Mouse (Mus musculus) regulatory T cell (primary cell): ENCODE results near the gene Lgalsl.

Experiments used
- in situ Hi-C: fragments of 300-600 bp; cut with MboI, MseI; formaldehyde crosslinking; loops from one replicate; pipeline ENCODE4 v1.15.1; 2025; ENCODE audit warnings: high pct_unique_total_duplicates

The Lgalsl gene

DNA sequence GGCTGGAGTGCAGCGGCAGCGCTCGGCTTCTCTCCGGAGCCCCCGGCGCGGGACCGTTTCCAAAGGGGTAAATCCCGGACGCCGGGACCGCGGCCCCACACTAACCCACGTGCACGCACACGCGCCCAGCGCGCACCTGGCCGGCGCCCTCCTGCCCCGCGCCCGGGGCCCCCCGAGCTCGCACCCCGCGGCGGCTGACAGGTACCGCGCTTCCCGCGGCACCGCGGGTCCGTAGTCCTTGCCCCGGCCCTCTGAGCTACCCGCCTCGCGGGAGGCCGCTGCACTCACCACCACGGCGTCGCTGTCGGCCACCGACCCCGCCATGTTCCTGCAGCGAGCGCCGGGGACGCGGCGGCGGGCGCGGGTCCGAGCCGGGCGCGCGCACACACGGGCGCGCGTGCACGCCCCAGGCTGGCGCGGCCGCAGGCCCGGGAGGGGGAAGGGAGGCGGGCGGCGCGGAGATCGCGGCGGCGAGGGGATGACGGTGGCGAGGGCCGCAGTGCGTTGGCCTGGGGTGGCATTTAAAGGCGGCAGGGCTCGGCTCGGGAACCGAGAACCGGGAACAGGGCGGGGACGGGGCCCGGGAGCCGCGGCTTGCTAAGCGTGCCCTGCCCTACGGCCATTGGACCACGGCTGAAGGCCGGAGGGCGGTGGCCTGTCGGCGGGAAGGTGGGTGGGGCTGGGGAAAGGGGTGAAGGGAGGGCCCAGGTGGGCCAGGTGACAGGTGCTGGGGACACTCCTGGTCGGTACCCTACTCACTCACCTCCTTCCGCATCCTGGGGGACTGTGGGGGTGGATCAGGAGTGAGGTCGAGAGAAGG is at the start of gene Lgalsl:
Lgalsl (minus strand) TSS at position 371 of the 820 bp plus-strand sequence.
- in situ Hi-C loops = no loop called here

DNA sequence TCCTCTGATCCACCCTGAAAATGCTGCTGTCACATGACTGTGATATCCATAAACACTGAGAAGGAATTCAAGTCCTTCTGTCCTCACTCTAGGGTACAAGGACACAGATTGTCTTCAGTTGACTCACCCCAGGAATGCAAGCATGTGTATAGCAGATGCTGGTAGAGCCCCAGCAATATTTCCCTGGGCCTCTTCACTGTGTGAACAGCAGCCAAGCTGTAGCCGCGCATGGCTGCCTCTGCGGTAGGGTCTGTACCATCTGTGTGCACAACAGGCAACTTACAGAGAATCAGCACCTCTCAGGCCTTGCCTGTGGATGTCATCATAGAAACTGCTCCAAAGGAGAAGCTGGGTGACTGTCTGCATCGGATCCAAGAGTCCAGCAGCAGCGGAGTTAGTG is 47.8 kb upstream of the Lgalsl start:
- in situ Hi-C loops = no loop called here

GRCm38 (mm10) chr11:20877578-20878096 is 46.8 kb upstream of the Lgalsl start:
- in situ Hi-C loops = no loop called here

DNA sequence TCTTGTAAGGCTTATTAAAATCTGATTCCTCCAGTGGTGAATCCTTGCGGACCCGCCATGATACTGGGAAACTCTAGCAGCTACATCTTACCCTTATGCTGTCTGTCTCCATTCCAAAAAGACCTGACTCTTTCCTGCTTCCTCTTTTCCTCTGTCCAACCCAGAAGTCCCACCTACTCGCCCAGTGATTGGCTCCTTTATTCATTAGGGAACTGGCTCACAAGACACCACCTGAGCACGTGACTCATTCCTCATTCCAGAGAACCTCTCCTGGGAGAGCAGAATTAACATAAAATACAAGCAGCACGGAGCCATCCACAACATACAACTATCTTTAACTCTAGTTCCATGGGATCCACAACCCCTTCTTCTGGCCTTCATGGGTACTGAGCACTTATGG is 42.5 kb upstream of the Lgalsl start:
- in situ Hi-C loops = no loop called here

- in situ Hi-C loops = no loop called here
These were observed 42.1 kb upstream of the Lgalsl start for GRCm38 (mm10) chr11:20872911-20873310.

- in situ Hi-C loops = no loop called here
These were observed 41.6 kb upstream of the Lgalsl start for GRCm38 (mm10) chr11:20872444-20872843.

GRCm38 (mm10) chr11:20869927-20870326 is 39.1 kb upstream of the Lgalsl start:
- in situ Hi-C loops = no loop called here

- in situ Hi-C loops = no loop called here
These were observed 34.6 kb upstream of the Lgalsl start for GRCm38 (mm10) chr11:20865450-20865849.

DNA sequence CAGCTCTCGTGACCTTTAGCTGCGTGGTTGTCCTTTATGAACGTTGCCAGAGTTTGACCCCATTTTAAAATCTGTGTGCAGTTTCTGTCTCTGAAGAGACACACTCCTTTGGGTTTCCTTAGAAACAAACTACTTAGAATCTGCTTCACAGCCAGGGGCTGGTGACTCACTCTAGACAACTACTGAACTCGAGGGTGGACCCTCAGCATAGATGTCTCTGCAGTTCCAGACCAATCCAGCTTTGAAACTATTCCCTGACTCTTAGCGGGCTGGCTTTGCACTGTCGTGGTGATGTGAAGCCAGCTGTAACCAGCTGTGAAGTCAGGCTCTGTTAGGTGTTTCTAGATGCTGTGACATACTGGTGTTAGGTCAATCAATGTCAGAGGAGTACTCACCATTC is 33.8 kb upstream of the Lgalsl start:
- in situ Hi-C loops = no loop called here

- in situ Hi-C loops = no loop called here
These were observed 31.2 kb upstream of the Lgalsl start for GRCm38 (mm10) chr11:20862101-20862500.

DNA sequence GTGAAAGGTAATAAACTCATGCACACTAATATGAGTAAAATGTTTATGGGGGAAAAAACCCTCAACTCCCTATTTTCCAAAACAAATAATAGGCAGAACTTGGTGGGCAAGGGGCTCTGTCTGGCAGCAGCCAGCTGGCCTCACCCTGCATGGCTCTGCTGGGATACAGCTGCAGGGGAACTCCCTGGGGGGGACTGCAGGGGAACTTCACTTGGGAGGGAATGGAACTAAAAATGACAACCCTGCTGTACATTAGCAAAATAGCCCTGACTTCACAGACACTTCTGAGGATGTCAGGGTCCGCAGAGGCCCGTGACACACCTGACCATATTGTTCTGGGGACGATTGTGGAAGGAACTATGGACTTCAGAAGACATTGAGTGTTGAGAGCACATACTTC is 29.5 kb upstream of the Lgalsl start:
- in situ Hi-C loops = no loop called here

- in situ Hi-C loops = no loop called here
These were observed 29.0 kb upstream of the Lgalsl start for GRCm38 (mm10) chr11:20859858-20860257.

DNA sequence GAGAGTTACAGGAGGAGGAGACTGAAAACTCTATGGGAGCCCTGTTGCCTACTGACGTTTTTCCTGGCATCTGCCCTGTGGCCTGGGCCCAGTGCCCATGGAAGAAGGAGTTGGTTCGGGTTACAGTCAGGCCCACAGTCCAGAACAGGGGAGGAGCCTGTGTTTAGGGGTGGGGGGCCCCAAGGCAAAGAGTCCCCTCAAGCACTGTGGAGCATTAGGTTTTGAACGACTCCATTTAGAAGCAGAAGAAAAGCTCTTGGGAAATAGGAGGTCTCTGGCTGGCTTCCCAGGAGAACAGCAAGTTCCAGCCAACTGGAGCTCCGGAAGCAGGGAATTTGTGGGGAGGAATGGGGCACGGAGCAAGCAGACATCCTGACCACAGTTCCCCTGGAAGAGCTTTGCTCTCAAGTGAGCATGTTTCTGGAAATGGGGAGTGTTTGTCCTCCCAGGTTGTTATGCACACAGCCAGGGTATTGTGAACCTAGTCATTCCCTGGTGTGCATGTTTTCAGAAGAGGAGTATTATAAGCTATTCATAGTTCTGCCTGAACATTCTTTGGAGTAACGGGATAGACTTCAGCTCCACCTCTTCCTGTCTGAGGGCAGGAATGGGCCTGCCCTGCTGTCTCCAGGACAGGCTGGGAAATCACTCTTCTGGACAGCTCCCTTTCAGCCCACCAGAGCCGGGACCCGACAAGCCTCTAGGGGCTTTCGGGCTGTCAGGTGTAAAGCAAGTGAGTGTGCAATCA is 28.2 kb upstream of the Lgalsl start:
- in situ Hi-C loops = no loop called here

DNA sequence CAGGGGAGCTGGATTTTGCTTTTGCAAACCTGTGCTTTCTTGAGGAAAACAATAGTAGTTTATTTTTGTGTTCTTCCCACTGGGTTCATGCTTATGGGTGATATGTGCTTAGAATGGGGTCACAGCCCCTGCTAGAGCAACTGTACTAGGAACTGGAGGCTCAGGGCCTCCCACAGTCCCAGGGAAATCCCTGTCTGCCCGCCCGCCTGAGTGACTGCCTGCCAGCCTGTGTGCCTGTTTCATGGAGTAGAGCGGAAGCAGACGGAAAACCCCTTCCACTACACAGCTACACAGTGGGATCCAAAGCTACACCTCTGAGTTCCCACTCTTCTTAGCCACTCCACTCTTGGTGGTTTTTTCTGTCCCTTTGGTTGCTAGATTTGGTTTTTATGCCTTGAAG is 27.1 kb upstream of the Lgalsl start:
- in situ Hi-C loops = no loop called here

GRCm38 (mm10) chr11:20854032-20854741 is 23.3 kb upstream of the Lgalsl start:
- in situ Hi-C loops = no loop called here

- in situ Hi-C loops = no loop called here
These were observed 19.3 kb upstream of the Lgalsl start for GRCm38 (mm10) chr11:20850196-20850595.

DNA sequence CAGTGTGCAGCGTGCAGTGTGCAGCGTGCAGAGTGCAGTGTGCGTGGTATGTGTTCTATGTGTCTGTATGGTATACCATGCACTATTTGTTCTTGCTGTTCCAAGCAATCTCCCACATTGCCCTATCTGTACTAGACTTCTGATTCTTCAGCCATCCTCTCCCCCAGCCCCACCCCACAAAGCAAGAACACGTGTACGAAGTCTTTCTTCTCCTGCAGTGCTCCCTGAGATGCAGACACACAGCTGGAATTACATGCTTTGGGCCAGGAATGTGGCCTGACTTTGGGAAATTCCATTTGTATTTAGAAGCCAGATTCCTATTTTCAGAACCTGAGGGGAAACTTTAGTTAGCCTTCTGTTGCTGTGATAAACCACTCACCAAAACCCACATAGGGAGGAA is 18.5 kb upstream of the Lgalsl start:
- in situ Hi-C loops = no loop called here

- in situ Hi-C loops = no loop called here
These were observed 6.5 kb upstream of the Lgalsl start for GRCm38 (mm10) chr11:20837366-20837765.

GRCm38 (mm10) chr11:20831600-20832137 is 813 bp upstream of the Lgalsl start:
- in situ Hi-C loops = no loop called here

DNA sequence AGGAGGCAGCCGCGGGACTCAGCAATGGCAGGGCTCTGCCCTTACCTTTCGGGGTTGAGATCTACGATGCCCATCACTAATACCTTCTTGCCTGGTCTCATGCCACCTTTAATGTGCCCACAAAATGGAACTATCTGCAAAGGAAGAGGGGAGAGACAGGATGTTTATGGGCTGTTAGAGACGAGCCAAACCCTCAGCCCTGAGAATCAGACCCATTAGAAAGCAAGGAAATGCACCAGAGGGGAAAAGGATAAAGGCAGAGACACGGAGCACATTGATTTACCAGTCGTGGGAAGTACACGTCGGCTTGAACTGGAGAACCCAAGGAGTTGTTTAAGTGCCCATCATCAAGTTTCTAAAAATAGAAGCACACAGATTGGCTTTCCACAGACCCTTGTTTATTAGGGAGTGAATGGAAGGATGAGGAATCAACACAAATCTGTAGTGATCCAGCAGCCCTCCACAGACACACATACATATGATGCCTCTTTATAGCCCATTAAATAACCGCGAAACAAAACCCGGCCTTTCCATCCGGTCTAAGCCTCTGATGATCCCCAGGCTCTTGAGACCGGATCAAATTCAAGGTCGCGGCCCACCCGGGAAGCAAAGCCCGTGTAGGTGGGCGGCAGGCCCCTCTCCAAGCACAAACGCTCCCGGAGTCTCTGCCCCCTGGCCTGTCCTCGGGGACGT is 717 bp downstream of the Lgalsl start:
- in situ Hi-C loops = no loop called here

DNA sequence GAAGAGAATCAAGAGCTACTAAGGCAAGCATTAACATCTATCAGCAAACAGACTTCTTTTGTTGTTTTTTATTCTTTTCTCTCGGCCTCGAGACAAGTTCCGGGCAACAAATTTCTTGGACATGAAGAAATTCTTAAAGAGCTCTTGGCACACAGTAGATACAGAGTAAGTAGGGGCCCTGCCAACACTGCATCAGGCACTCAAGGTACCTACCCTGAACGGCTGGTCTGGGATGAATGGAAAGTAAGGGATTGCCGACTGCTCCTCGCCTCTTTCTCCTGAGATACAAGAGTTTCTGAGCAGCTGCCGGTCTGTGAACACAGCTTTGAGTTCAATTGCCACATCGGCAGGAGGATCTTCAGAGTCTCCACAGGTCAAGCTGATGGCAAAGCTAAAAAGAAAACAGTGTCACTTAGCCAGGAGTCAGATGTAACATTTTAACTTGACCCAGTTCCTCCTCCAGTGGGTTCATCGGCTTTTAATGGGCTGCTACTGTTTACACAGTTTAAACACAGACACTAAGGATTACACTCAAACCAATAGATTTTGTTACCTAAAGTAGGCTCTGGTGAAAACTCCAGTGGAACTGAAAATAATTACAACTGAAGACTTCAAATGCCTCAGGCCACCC is 1.7 kb downstream of the Lgalsl start:
- in situ Hi-C loops = no loop called here
